Mouse (Mus musculus): ENCODE measurements around the gene Zcchc18. TPM values are rescaled to one million over a fixed set of nuclear protein-coding genes. Genes with fewer than 3 reads are reported as not detected.
A peak's percentile ranks its signal among the peaks of the same experiment; 100 is the strongest.
"Not testable (repeated sequence)": the region's sequence is repeated elsewhere in the genome, so short reads cannot be mapped to it uniquely, and the experiment has no call there.

The Zcchc18 gene
- total RNA-seq (2021), result 100 to 1,000 TPM; 258 to 272 TPM
- long read RNA-seq, experiment 1, full-length matches to known transcripts, result 279 of 473 reads
- long read RNA-seq, experiment 1, partial matches to known transcripts, result 154 of 473 reads
- long read RNA-seq, experiment 1, other reads (novel, unspliced or antisense), result 40 of 473 reads
- long read RNA-seq, experiment 2, full-length matches to known transcripts, result 215 of 343 reads
- long read RNA-seq, experiment 2, partial matches to known transcripts, result 104 of 343 reads
- long read RNA-seq, experiment 2, other reads (novel, unspliced or antisense), result 24 of 343 reads

GRCm38 (mm10) chrX:136992978-136993547 is at the start of gene Zcchc18:
Zcchc18 (plus strand) TSS chrX:136993155.
- intact Hi-C loops (cut with DNase I), result no loop called here
- Histone ChIP-seq H3K27ac (peak within 1 kb of the TSS; percentile 89), H3K4me3 (peak within 1 kb of the TSS; percentile 61)
- no peak; the same call in 1 of the 2 replicates for TF ChIP-seq CTCF (IDR thresholded peaks at IDR 0.05)
- DNase-seq (ENCODE audit: extremely low spot score in 1 of 2, low spot score in 2 of 2), result peak; percentile 77 to 82

- H3K27ac ChIP-seq, result not testable (repeated sequence)
- intact Hi-C loops (cut with DNase I), result loop anchor here (2.0 kb wide), 2 partner anchors 21 to 59 kb away; no protein-coding TSS in a partner anchor
Measured at GRCm38 (mm10) chrX:136957583-136958279, 35.2 kb upstream of the Zcchc18 start.

GRCm38 (mm10) chrX:136958300-136958699 is 34.7 kb upstream of the Zcchc18 start:
- H3K27ac ChIP-seq; DNase-seq (ENCODE audit: extremely low spot score in 1 of 2, low spot score in 2 of 2): not testable (repeated sequence)
- H3K4me3 ChIP-seq, result peak overlapping the region; percentile 24; the same call in 1 of the 2 replicates
- intact Hi-C loops (cut with DNase I), result loop anchor here (2.0 kb wide), 2 partner anchors 21 to 59 kb away; no protein-coding TSS in a partner anchor

More at GRCm38 (mm10) chrX:136957583-136958279, 35.2 kb upstream of the Zcchc18 start:
- peak; percentile 68 to 77 for DNase-seq (ENCODE audit: extremely low spot score in 1 of 2, low spot score in 2 of 2)
- H3K4me3 ChIP-seq, result peak overlapping the region; percentile 49

GRCm38 (mm10) chrX:136959688-136960087 is 33.3 kb upstream of the Zcchc18 start:
- peak in 1 of 2 experiments; percentile 7 for DNase-seq (ENCODE audit: extremely low spot score in 1 of 2, low spot score in 2 of 2)
- TF ChIP-seq CTCF (IDR thresholded peaks at IDR 0.05), result peak; percentile 44
- no peak overlapping the region for H3K27ac ChIP-seq
- H3K4me3 ChIP-seq, result no peak overlapping the region
- intact Hi-C loops (cut with DNase I), result loop anchor here (2.0 kb wide), 2 partner anchors 19 to 57 kb away; no protein-coding TSS in a partner anchor

GRCm38 (mm10) chrX:136975397-136975796 is 17.6 kb upstream of the Zcchc18 start, which contains the start of gene Tmsb15b2:
Tmsb15b2 (minus strand) TSS chrX:136975497.
- intact Hi-C loops (cut with DNase I), result loop anchor here (5.0 kb wide), 1 partner anchor 42 kb away; no protein-coding TSS in a partner anchor
- peak within 1 kb of the TSS; percentile 34 for H3K4me3 ChIP-seq
- DNase-seq (ENCODE audit: extremely low spot score in 1 of 2, low spot score in 2 of 2); H3K27ac ChIP-seq: not testable (repeated sequence)

- no peak for TF ChIP-seq CTCF (IDR thresholded peaks at IDR 0.05)
- intact Hi-C loops (cut with DNase I), result loop anchor here (5.0 kb wide), 1 partner anchor 41 kb away; no protein-coding TSS in a partner anchor
- Histone ChIP-seq H3K4me3 (peak within 1 kb of the TSS; percentile 34), H3K27ac (no peak within 1 kb of the TSS)
- DNase-seq (ENCODE audit: extremely low spot score in 1 of 2, low spot score in 2 of 2), result peak in 1 of 2 experiments; percentile 68
Measured at GRCm38 (mm10) chrX:136976424-136977084, 16.4 kb upstream of the Zcchc18 start, which contains the start of the genes Tmsb15l and Tmsb15b1. Tmsb15l (minus strand) TSS chrX:136976869. Tmsb15b1 (minus strand) TSS chrX:136976874.

- intact Hi-C loops (cut with DNase I), result loop anchor here (2.0 to 5.0 kb wide), 2 partner anchors 20 to 39 kb away; no protein-coding TSS in a partner anchor
- H3K4me3 ChIP-seq, result no peak overlapping the region
- DNase-seq (ENCODE audit: extremely low spot score in 1 of 2, low spot score in 2 of 2), result no peak
- H3K27ac ChIP-seq, result no peak overlapping the region
- TF ChIP-seq CTCF (IDR thresholded peaks at IDR 0.05), result peak; percentile 57
Measured at GRCm38 (mm10) chrX:136978616-136979015, 14.3 kb upstream of the Zcchc18 start.

- TF ChIP-seq CTCF (IDR thresholded peaks at IDR 0.05), result no peak
- no peak for DNase-seq (ENCODE audit: extremely low spot score in 1 of 2, low spot score in 2 of 2)
- H3K27ac ChIP-seq, result no peak overlapping the region
- intact Hi-C loops (cut with DNase I), result no loop called here
- no peak overlapping the region for H3K4me3 ChIP-seq
Measured at GRCm38 (mm10) chrX:136986039-136986438, 6.9 kb upstream of the Zcchc18 start.

GRCm38 (mm10) chrX:136991274-136991673 is 1.7 kb upstream of the Zcchc18 start:
- no peak for TF ChIP-seq CTCF (IDR thresholded peaks at IDR 0.05)
- H3K4me3 ChIP-seq, result no peak overlapping the region
- no peak overlapping the region for H3K27ac ChIP-seq
- intact Hi-C loops (cut with DNase I), result no loop called here
- DNase-seq (ENCODE audit: extremely low spot score in 1 of 2, low spot score in 2 of 2), result no peak

- Histone ChIP-seq H3K27ac (peak overlapping the region; percentile 89), H3K4me3 (peak overlapping the region; percentile 61)
- no peak for DNase-seq (ENCODE audit: extremely low spot score in 1 of 2, low spot score in 2 of 2)
- intact Hi-C loops (cut with DNase I), result no loop called here
- no peak for TF ChIP-seq CTCF (IDR thresholded peaks at IDR 0.05)
Measured at GRCm38 (mm10) chrX:136992191-136992965, 577 bp upstream of the Zcchc18 start.

Data from left cerebral cortex, adult 2 months (tissue).